Mouse (Mus musculus): ENCODE data around the gene Col4a6. TPM values are rescaled to one million over a fixed set of nuclear protein-coding genes. Genes with fewer than 3 reads are reported as not detected.

Gene Col4a6
- polyA plus RNA-seq, 1 experiment from 2014 or later: not detected

- H3K36me3 ChIP-seq (ENCODE audit: inconsistent target): no peaks in the 10 kb centered on the region
- no peaks in the 10 kb centered on the region for H3K79me2 ChIP-seq (ENCODE audit: inconsistent target)
- 93% methylated on average over 4 of the region's 4 CpGs for WGBS (ENCODE audit: missing documents)
- no peak overlapping the region for H3K27ac ChIP-seq
- no peak overlapping the region for H3K4me3 ChIP-seq (ENCODE audit: inconsistent target)
These were observed 308.8 kb downstream of the Col4a6 start for GRCm38 (mm10) chrX:141165067-141165466.

DNA sequence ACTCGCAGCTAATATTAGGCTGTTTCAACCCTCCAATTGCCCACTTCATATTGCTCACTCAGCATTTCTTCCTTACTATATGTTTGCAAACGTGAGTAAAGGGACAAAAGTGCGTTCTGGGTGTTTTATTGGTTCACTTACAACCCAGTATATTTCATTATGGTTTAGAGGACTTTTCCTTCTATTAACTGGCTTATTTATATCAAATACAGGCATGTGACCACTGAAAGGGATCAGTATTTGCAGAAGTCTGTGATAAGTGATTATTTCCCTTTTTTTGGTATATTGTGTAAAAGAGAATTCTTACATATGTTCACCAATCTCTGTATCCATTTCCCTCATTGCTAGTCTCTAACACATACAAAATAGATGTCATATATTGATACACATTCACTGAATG, 313.5 kb downstream of the Col4a6 start:
- WGBS (ENCODE audit: missing documents): 82% methylated on average over 3 of the region's 3 CpGs
- Histone ChIP-seq H3K27ac (no peak overlapping the region), H3K4me3 (ENCODE audit: inconsistent target) (no peak overlapping the region), H3K79me2 (ENCODE audit: inconsistent target) (no peaks in the 10 kb centered on the region), H3K36me3 (ENCODE audit: inconsistent target) (no peaks in the 10 kb centered on the region)

DNA sequence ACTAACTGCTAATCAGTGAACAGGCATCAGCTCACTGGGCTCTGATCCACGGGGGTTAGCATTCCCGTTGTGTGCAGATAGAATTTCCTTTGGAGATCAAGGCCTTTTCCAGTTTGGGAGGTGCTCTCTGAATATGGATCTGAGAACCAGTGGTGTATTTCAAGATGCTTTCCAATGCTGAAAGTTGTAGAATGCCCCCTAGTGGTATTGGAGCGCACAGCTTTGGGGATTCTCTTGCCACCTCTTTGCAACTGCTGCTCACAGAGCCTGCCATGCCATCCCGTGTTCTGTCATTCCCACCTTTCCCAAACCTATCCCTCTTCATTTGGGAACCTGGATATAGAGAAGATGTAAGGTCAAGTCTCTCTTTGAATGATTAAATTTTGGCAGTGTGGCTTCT, 315.7 kb downstream of the Col4a6 start:
- Histone ChIP-seq H3K79me2 (ENCODE audit: inconsistent target) (no peaks in the 10 kb centered on the region), H3K27ac (no peak overlapping the region), H3K36me3 (ENCODE audit: inconsistent target) (no peaks in the 10 kb centered on the region), H3K4me3 (ENCODE audit: inconsistent target) (no peak overlapping the region)
- WGBS (ENCODE audit: missing documents): 60% methylated on average over 3 of the region's 4 CpGs

GRCm38 (mm10) chrX:141157626-141158025, 316.2 kb downstream of the Col4a6 start:
- H3K36me3 ChIP-seq (ENCODE audit: inconsistent target): no peaks in the 10 kb centered on the region
- H3K4me3 ChIP-seq (ENCODE audit: inconsistent target): no peak overlapping the region
- H3K27ac ChIP-seq: no peak overlapping the region
- WGBS (ENCODE audit: missing documents): 83% methylated on average over 3 of the region's 4 CpGs
- no peaks in the 10 kb centered on the region for H3K79me2 ChIP-seq (ENCODE audit: inconsistent target)

DNA sequence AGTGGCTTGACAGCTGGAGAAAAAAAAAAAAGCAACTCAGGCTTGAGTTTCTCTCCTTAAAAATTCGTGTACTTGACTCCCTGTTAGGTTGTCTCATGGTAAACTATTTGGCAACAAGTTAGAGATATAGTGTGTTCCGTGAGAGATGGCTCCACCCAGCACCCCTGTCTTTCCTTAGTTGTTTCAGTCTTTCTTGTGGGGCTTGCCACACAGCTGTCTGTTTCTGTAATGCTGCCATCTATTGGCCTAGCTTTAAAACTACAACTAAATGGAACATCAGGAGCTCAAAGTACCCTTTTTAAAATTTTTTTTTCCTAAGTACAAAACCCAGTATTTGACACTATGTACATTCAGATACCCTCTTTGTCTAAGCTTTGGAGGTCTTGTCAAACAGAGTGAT, 317.2 kb downstream of the Col4a6 start:
- Histone ChIP-seq H3K4me3 (ENCODE audit: inconsistent target) (no peak overlapping the region), H3K36me3 (ENCODE audit: inconsistent target) (no peaks in the 10 kb centered on the region), H3K27ac (no peak overlapping the region), H3K79me2 (ENCODE audit: inconsistent target) (no peaks in the 10 kb centered on the region)
- 15% methylated on average over 2 of the region's 2 CpGs for WGBS (ENCODE audit: missing documents)

- Histone ChIP-seq H3K4me3 (ENCODE audit: inconsistent target) (no peak overlapping the region), H3K79me2 (ENCODE audit: inconsistent target) (no peaks in the 10 kb centered on the region), H3K36me3 (ENCODE audit: inconsistent target) (no peaks in the 10 kb centered on the region), H3K27ac (no peak overlapping the region)
These were observed 322.7 kb downstream of the Col4a6 start for GRCm38 (mm10) chrX:141151182-141151581.

DNA sequence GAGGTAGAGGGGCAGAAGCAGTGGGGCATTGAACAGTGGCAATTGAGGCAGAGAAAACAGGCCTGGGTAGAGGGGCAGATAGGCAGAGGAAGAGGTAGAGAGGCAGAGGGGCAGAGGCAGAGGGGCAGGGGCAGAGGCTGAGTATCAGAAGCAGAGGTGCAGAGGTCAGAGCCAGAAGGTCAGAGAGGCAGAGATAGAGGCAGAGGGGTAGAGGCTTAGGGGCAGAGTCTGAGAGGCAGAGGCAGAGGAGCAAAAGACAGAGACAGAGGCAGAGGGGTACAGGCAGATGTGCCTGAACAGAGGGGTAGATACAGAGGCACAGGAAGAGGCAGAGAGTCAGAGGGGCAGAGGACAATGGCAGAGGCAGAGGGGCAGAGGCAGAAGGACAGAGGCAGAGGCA, 323.6 kb downstream of the Col4a6 start:
- H3K36me3 ChIP-seq (ENCODE audit: inconsistent target): no peaks in the 10 kb centered on the region
- H3K79me2 ChIP-seq (ENCODE audit: inconsistent target): no peaks in the 10 kb centered on the region
- H3K4me3 ChIP-seq (ENCODE audit: inconsistent target): no peak overlapping the region
- no peak overlapping the region for H3K27ac ChIP-seq

DNA sequence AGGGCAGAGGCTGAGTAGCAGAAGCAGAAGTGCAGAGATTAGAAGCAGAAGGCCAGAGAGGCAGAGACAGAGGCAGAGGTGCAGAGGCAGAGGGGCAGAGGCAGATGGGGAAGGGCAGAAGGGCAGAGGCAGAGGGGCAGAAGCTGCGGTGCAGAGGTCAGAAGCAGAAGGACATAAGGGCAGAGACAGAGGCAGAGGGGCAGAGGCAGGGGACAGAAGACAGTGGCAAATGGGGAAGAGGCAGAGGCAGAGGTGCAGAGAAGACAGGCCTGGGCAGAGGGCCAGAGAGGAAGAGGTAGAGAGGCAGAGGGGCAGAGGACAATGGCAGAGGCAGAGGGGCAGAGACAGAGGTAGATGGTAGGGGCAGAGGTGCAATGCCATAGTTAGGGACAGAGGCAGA, 324.2 kb downstream of the Col4a6 start:
- H3K27ac ChIP-seq: no peak overlapping the region
- H3K36me3 ChIP-seq (ENCODE audit: inconsistent target): no peaks in the 10 kb centered on the region

More for the DNA sequence above, 324.2 kb downstream of the Col4a6 start:
- Histone ChIP-seq H3K4me3 (ENCODE audit: inconsistent target) (no peak overlapping the region), H3K79me2 (ENCODE audit: inconsistent target) (no peaks in the 10 kb centered on the region)
- WGBS (ENCODE audit: missing documents): 57% methylated on average over 1 of the region's 1 CpGs

Other genes starting within 250 kb of the Col4a6 start
- 0.07 to 0.14 TPM (median 0.09 TPM) in 3 replicates for gene Col4a5, start 1.3 kb upstream of the Col4a6 start, polyA plus RNA-seq (2018)